Mouse (Mus musculus): ENCODE measurements at regions not wholly inside any gene's neighbourhood (a gene's known extent, or its start where the extent isn't known, plus 50 kb on each side); places are given as distances from the start of the nearest gene placed in this dataset.

DNA sequence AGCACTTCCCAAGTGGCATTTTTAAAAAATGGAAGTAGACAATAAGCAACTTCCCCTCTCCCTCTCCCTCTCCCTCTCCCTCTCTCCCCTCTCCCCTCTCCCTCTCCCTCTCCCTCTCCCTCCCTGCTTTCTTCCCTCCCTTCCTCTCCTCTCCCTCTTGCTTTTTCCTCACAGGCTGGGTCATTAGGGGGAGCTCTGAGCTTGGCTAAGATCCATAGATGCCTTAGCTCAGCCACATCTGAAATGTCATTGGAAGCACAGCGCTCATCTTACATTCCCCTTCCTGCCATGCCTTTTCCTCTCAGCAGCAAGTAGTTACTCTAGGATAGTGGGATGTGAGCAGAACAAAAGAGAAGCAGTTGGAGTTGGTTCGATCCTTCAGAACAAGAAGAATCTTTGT, 190.3 kb downstream of the Faxc start:
- in situ Hi-C loops (cut with MboI; ENCODE audit: low pct_unique_long_range_greater_than_20kb in 1 of 2, low sequenced_read_pairs in 2 of 2, unreplicated experiment in 1 of 2) = loop anchor here in 1 of 2 experiments (10.0 kb wide), 1 partner anchor 353 kb away; no protein-coding TSS in a partner anchor

DNA sequence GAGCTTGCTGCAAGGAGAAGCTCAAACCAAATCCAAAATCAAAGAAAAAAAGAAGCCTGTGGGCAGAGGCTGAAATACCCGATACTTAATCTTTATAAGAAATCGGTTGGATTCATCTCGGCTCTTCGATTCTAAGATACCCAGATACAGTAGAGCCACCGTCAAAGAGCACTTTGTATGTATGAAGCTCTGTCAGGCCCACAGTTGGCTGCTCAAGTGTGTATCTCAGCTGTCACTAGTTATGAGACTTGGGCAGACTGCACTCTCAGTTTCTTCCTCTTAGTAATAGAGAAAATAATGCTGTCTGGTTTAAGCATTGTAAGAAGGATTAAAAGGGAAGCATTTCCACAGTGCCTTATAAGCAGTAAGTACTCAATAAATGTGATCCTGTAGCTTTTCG, 193.7 kb downstream of the Faxc start:
- in situ Hi-C loops (cut with MboI; ENCODE audit: low pct_unique_long_range_greater_than_20kb in 1 of 2, low sequenced_read_pairs in 2 of 2, unreplicated experiment in 1 of 2) = loop anchor here (10.0 to 25.0 kb wide), 3 partner anchors 237 to 362 kb away; partner anchors contain the start of genes Fbxl4 (in 1 of the 2) and Pou3f2 (in 1 of the 2)

GRCm38 (mm10) chr4:22130511-22130910, 199.4 kb downstream of the Faxc start:
- in situ Hi-C loops (cut with MboI; ENCODE audit: low pct_unique_long_range_greater_than_20kb in 1 of 2, low sequenced_read_pairs in 2 of 2, unreplicated experiment in 1 of 2) = loop anchor here (25.0 kb wide), 2 partner anchors 232 to 357 kb away; partner anchors contain the start of genes Fbxl4 (in 1 of the 2) and Pou3f2 (in 1 of the 2)

DNA sequence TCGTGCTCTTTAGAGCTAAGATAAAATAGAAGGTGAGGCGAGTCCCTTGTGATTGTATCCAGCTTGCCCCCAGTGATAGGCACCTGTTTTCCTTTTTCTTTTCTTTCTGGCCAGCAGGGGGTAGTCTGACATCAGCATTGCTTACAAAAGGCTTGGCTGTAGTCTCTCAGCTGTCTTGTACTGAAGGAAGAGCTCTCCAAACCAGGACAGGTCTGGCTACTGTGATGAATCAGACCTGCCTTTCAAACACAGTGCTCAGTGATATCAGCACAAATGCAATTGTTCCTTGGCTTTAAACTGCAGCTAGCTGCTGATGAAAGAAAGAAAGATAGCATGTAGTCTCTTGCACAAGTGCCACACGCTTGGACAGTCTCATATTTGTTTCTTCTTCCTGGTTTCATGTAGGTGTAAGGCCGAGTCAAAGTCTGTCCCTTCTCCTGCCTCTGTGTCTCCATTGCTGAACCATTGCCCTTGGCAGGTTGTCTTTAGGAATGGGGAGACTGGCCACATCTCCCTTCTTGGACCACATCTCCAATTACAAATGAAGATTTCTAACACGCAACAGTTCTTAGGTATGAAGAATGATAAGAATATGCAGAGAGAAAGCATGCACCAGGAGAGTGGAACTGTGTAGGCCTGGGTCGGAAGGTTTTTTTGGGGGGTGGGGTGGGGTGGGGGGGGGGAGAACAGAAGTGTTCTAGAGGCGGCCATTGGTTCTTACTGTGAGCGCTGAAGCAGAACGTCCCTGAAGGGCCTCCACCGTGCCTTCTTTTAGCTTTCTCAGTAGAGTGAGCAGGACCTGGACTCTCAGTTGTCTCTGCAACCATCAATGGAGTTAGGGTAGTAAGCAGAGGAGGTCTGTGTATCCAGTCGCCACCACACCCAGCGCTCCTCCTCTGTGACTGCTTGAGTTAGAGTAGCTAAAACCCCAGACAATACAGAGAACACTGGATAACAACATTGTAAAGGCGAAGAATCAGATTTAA, 200.9 kb downstream of the Faxc start:
- in situ Hi-C loops (cut with MboI; ENCODE audit: low pct_unique_long_range_greater_than_20kb in 1 of 2, low sequenced_read_pairs in 2 of 2, unreplicated experiment in 1 of 2) = loop anchor here (25.0 kb wide), 2 partner anchors 230 to 355 kb away; partner anchors contain the start of genes Fbxl4 (in 1 of the 2) and Pou3f2 (in 1 of the 2)

DNA sequence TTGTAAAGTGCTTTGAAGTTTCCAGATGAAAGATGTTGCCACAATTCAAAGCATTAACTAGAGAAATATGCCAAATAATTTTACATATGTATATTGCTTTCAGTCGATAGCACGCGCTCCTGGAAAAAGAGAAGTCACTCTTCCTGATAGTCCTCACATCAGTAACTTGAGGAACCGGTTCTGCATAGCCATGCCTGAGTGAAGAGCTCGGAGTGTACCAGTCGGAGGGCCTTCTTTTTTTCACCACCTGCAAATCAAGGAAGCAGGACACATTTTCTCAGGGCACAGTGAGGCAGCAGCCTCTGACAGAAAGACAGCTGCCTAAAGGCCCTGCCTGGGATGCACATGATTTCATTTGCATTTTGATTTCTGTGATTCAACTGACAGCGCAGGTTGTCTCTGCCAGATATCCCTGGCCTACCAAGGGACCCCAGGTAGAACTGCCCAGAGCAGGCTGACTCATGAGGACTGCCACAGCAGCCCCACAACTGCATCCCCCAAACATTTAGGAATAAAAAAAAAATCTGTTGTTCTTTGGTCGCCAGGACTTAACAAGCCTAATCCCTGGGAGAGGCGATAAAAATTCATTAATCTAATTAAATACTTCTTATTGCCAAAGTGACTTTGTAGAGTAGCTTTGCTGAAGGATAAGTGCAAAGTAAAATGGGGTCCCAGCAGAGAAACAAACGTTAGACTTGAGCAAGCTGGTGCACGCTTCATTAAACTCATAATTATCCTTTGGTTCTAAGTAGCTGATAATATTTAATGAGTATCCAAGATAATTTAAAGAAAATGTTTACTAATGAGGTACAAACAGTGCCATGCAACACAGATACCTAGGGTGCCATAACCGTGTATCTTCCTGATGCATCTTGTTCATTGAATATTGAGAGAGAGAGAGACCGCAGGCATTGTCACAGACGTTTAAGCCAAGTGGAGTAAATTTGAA, 202.7 kb downstream of the Faxc start:
- in situ Hi-C loops (cut with MboI; ENCODE audit: low pct_unique_long_range_greater_than_20kb in 1 of 2, low sequenced_read_pairs in 2 of 2, unreplicated experiment in 1 of 2) = loop anchor here (25.0 kb wide), 2 partner anchors 228 to 353 kb away; partner anchors contain the start of genes Fbxl4 (in 1 of the 2) and Pou3f2 (in 1 of the 2)

DNA sequence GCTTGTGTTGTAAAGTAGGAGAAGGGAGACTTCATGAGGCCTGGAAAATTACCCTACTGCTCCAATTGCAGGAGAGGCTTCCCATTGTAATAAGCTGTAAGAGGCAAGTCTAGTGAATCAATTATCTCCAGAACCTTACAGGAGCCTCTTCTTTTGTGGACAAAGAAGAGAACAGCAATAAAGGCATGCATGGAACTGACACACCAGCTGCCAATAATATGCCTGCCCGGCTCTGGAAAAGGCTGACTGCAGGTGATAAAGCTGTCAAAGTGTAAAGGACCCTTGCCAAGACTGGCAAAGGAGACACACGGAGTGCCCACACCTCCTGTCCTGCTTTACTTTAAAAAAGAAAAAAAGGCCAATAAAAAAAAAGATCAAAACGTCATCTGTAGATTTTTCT, 209.0 kb downstream of the Faxc start:
- in situ Hi-C loops (cut with MboI; ENCODE audit: low pct_unique_long_range_greater_than_20kb in 1 of 2, low sequenced_read_pairs in 2 of 2, unreplicated experiment in 1 of 2) = loop anchor here (25.0 kb wide), 2 partner anchors 222 to 347 kb away; partner anchors contain the start of genes Fbxl4 (in 1 of the 2) and Pou3f2 (in 1 of the 2)

- in situ Hi-C loops (cut with MboI; ENCODE audit: low pct_unique_long_range_greater_than_20kb in 1 of 2, low sequenced_read_pairs in 2 of 2, unreplicated experiment in 1 of 2) = loop anchor here (25.0 kb wide), 2 partner anchors 219 to 344 kb away; partner anchors contain the start of genes Fbxl4 (in 1 of the 2) and Pou3f2 (in 1 of the 2)
Observed at GRCm38 (mm10) chr4:22143546-22143945, 212.4 kb downstream of the Faxc start.

- in situ Hi-C loops (cut with MboI; ENCODE audit: low pct_unique_long_range_greater_than_20kb in 1 of 2, low sequenced_read_pairs in 2 of 2, unreplicated experiment in 1 of 2) = loop anchor here (25.0 kb wide), 2 partner anchors 217 to 342 kb away; partner anchors contain the start of genes Fbxl4 (in 1 of the 2) and Pou3f2 (in 1 of the 2)
Observed at GRCm38 (mm10) chr4:22144834-22145233, 212.5 kb upstream of the Fbxl4 start.

DNA sequence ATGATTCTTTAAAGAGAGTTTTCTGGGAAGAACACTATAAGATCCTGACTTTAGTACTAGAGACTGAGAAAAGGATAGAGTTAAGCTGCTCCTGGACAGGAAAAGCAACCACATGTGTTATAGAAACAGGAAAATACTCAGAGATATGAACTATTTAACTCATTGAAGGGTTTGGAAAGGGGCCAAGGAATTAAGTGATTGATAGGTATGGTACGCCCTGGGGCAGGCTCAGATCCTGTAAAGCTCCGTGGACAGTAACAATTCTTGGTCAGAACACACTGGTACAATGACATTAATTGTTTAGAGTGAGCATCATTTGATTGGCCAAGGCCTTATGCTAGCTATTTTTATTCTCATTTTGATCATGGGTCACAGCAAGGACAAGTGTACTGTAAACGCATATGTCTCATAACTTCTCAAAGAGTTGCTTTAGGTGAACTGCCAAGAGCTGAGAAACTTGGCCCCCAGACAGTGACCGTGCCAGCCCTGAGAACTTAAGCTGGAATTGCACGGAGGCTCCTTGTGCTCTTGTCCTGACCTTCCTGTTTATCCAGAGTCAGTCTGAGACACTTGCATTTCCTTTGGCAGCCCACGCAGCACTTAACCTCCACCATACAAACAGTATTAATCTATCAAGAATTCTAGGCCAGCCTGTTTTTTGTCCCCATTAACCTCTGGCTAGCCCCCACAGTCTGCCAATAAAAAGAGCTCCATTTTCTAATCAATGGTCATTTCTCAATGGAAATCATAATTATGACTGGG, 210.5 kb upstream of the Fbxl4 start:
- in situ Hi-C loops (cut with MboI; ENCODE audit: low pct_unique_long_range_greater_than_20kb in 1 of 2, low sequenced_read_pairs in 2 of 2, unreplicated experiment in 1 of 2) = loop anchor here (25.0 kb wide), 2 partner anchors 215 to 340 kb away; partner anchors contain the start of genes Fbxl4 (in 1 of the 2) and Pou3f2 (in 1 of the 2)

- in situ Hi-C loops (cut with MboI; ENCODE audit: low pct_unique_long_range_greater_than_20kb in 1 of 2, low sequenced_read_pairs in 2 of 2, unreplicated experiment in 1 of 2) = no loop called here
Observed at GRCm38 (mm10) chr4:22151899-22152493, 205.3 kb upstream of the Fbxl4 start.

GRCm38 (mm10) chr4:22152971-22153544, 204.3 kb upstream of the Fbxl4 start:
- in situ Hi-C loops (cut with MboI; ENCODE audit: low pct_unique_long_range_greater_than_20kb in 1 of 2, low sequenced_read_pairs in 2 of 2, unreplicated experiment in 1 of 2) = no loop called here

- in situ Hi-C loops (cut with MboI; ENCODE audit: low pct_unique_long_range_greater_than_20kb in 1 of 2, low sequenced_read_pairs in 2 of 2, unreplicated experiment in 1 of 2) = no loop called here
Observed at GRCm38 (mm10) chr4:22153620-22154019, 203.7 kb upstream of the Fbxl4 start.

GRCm38 (mm10) chr4:22186422-22186821, 170.9 kb upstream of the Fbxl4 start:
- in situ Hi-C loops (cut with MboI; ENCODE audit: low pct_unique_long_range_greater_than_20kb in 1 of 2, low sequenced_read_pairs in 2 of 2, unreplicated experiment in 1 of 2) = no loop called here

GRCm38 (mm10) chr4:22188141-22189006, 169.0 kb upstream of the Fbxl4 start:
- in situ Hi-C loops (cut with MboI; ENCODE audit: low pct_unique_long_range_greater_than_20kb in 1 of 2, low sequenced_read_pairs in 2 of 2, unreplicated experiment in 1 of 2) = no loop called here

DNA sequence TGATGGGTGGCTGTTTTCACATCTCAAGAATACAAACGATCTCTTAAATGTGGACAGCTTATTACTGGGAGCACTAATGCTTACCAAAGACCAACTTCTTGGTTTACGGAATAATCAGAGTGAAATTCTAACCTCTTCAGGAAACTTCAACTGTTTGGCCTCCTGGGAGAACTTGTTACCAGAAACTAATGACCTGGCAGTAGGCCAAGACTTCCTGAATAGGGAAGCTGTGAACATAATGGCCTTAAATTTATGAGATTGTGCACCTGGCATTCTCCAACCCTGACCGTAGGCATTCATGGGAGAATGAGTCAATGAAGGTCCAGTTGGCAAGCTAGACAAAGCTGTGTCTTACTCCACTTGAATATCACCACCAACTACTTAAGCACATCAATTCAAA, 160.8 kb upstream of the Fbxl4 start:
- in situ Hi-C loops (cut with MboI; ENCODE audit: low pct_unique_long_range_greater_than_20kb in 1 of 2, low sequenced_read_pairs in 2 of 2, unreplicated experiment in 1 of 2) = no loop called here

- in situ Hi-C loops (cut with MboI; ENCODE audit: low pct_unique_long_range_greater_than_20kb in 1 of 2, low sequenced_read_pairs in 2 of 2, unreplicated experiment in 1 of 2) = no loop called here
Observed at GRCm38 (mm10) chr4:22208531-22208930, 148.8 kb upstream of the Fbxl4 start.

Measured in mouse embryonic stem cell (cell line).